Mouse (Mus musculus) CH12.LX (cell line): ENCODE results near the gene Cdyl.

Experiments used
- CHD2 ChIP-seq: IDR thresholded peaks from 2 replicates; pipeline ENCODE4 v1.6.1; 2011; ENCODE audit warnings: low read length, improper control_type of control experiment
- CTCF ChIP-seq, 2 experiments: IDR thresholded peaks in 1 of 2; conservative IDR thresholded peaks in 1 of 2; 2 replicates each; pipeline ENCODE4 v1.5.1; 2011 to 2012; ENCODE audit warnings: low read depth in 2 of 2, low read length in 2 of 2, improper control_type of control experiment in 1 of 2, inconsistent platforms in 1 of 2, mild to moderate bottlenecking in 1 of 2, moderate library complexity in 1 of 2
- E2F4 ChIP-seq: IDR thresholded peaks from 2 replicates; pipeline ENCODE4 v1.6.1; 2011; ENCODE audit warnings: low read depth, low read length, improper control_type of control experiment; ENCODE audit not compliant: insufficient replicate concordance
- EP300 ChIP-seq: IDR thresholded peaks from 2 replicates; pipeline ENCODE4 v1.6.1; 2011; ENCODE audit warnings: low read length, improper control_type of control experiment
- MAX ChIP-seq: IDR thresholded peaks from 2 replicates; pipeline ENCODE4 v1.6.1; 2011; ENCODE audit warnings: low read length, improper control_type of control experiment
- MAZ ChIP-seq: IDR thresholded peaks from 2 replicates; pipeline ENCODE4 v1.6.1; 2012; ENCODE audit warnings: low read depth, mild to moderate bottlenecking, inconsistent platforms, low read length, improper control_type of control experiment, moderate library complexity
- MXI1 ChIP-seq: IDR thresholded peaks from 2 replicates; pipeline ENCODE4 v1.6.1; 2011; ENCODE audit warnings: mild to moderate bottlenecking, low read depth, low read length, improper control_type of control experiment
- POLR2A ChIP-seq: IDR thresholded peaks from 2 replicates; pipeline ENCODE4 v1.6.1; 2011; ENCODE audit warnings: low read depth, mild to moderate bottlenecking, improper control_type of control experiment, low read length
- RCOR1 ChIP-seq: conservative IDR thresholded peaks from 2 replicates; pipeline ENCODE4 v1.6.1; 2012; ENCODE audit warnings: low read depth, mild to moderate bottlenecking, inconsistent platforms, low read length, improper control_type of control experiment
- TCF12 ChIP-seq: IDR thresholded peaks from 2 replicates; pipeline ENCODE4 v1.6.1; 2014; ENCODE audit warnings: low read depth, mild to moderate bottlenecking, inconsistent platforms, low read length, improper control_type of control experiment
- UBTF ChIP-seq: IDR thresholded peaks from 2 replicates; pipeline ENCODE4 v1.6.1; 2012; ENCODE audit warnings: low read depth, mild to moderate bottlenecking, inconsistent platforms, low read length, improper control_type of control experiment, moderate library complexity
- ZC3H11A ChIP-seq: IDR thresholded peaks from 2 replicates; pipeline ENCODE4 v1.6.1; 2012; ENCODE audit warnings: low read depth, mild to moderate bottlenecking, inconsistent platforms, low read length, improper control_type of control experiment

GRCm38 (mm10) chr13:35784281-35784680 lies 124.6 kb downstream of the Cdyl start:
- TF ChIP-seq E2F4 (no peak), POLR2A (no peak), CTCF (conservative IDR thresholded peaks at IDR 0.05 in 1 of 2, IDR thresholded peaks at IDR 0.05 in 1 of 2; ENCODE audit: low read depth in 2 of 2, low read length in 2 of 2) (no peak), UBTF (no peak), RCOR1 (no peak), CHD2 (no peak), EP300 (no peak), ZC3H11A (no peak), MXI1 (no peak), TCF12 (no peak), MAZ (no peak), MAX (no peak)
